Mouse (Mus musculus): ENCODE data around the gene Cgn.

The Cgn gene

GRCm38 (mm10) chr3:94786367-94786835, at the start of gene Cgn:
Gene Cgn (minus strand): TSS chr3:94786492.
- DNase-seq (ENCODE audit: low spot score) = peak; percentile 93

- no peak for DNase-seq (ENCODE audit: low spot score)
Measured at GRCm38 (mm10) chr3:94835396-94835795, 49.1 kb upstream of the Cgn start.

GRCm38 (mm10) chr3:94833358-94833757, 47.1 kb upstream of the Cgn start:
- DNase-seq (ENCODE audit: low spot score) = no peak

GRCm38 (mm10) chr3:94832701-94833100, 46.4 kb upstream of the Cgn start:
- DNase-seq (ENCODE audit: low spot score) = no peak

DNA sequence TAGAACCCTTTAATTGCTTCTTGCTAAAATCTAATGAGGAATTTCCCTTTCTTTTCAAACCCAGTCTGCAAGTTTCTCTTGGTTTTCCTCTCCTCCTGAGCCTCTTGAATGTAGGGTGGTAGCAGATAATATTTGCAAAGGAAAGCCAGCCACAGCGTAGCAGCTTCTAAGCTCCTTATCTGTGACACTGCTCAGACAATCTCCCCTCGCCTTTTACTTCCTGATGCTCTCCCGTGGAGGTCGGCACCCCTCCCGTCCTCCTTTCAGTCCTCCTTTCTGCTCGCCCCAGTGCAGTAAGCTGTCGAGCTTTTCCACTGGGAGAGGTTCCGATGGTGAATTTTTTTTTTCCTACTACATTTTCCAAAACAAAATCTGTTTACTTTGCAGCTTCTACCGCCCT, 45.8 kb upstream of the Cgn start:
- no peak for DNase-seq (ENCODE audit: low spot score)

DNA sequence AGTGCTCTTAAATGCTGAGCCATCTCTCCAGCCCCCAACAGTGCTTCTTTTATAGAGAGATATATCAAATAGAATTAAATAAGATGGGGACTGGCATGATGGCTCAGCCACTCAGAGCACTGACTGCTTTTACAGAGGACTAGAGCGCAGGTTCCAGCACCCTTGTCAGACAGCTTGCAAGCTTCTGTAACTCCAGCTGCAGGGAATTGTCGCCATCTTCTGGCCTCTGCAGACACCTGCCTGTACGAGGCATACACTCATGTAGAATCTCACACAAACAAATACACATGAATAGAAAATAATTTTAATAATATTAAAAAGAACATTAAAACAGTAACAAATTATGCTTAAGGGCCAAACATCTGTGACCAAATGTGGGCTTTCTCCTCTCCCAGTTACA, 37.8 kb upstream of the Cgn start:
- DNase-seq (ENCODE audit: low spot score) = no peak

- no peak for DNase-seq (ENCODE audit: low spot score)
Measured at GRCm38 (mm10) chr3:94822082-94822481, 35.8 kb upstream of the Cgn start.

GRCm38 (mm10) chr3:94821008-94821638, 34.8 kb upstream of the Cgn start:
- DNase-seq (ENCODE audit: low spot score) = peak; percentile 77

- no peak for DNase-seq (ENCODE audit: low spot score)
Measured at GRCm38 (mm10) chr3:94819452-94820425, 33.4 kb upstream of the Cgn start.

- DNase-seq (ENCODE audit: low spot score) = no peak
Measured at GRCm38 (mm10) chr3:94817731-94818130, 31.4 kb upstream of the Cgn start.

DNA sequence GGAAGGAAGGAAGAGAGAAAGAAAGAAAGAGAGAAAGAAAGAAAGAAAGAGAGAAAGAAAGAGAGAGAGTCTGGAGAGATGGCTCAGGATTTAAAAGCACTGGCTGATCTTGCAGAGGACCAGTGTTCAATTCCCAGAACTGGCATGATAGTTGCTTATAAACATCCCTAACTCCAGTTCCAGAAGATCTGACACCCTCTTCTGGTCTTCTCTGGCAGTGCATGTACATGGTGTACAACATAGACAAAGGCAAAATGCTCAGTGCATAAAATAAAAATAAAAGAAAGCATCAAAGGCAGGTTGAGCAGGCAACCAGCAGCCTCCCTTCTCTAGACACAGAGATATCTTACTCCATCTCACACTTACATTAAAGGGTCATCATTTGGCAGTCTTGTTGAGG, 29.3 kb upstream of the Cgn start:
- DNase-seq (ENCODE audit: low spot score) = no peak

- DNase-seq (ENCODE audit: low spot score) = no peak
Measured at GRCm38 (mm10) chr3:94814663-94815062, 28.4 kb upstream of the Cgn start.

DNA sequence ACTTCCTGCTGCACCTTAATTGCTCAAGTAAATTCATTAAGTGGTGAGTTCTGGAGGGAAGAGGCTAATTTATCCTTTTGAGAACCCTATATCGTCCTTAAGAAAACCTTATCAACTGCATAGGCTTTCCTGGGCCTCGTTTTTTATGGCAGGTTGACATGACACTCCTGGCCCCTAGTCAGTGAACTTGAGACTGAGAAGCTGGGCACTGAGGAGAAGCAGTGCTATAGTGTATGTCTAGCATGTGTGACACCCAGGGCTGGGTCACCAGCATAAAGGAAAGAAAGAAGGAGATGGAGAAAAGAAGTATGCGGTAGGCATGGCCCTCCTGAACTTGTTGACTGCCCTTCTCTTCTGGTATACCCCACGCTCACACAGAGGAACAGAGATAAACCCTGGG, 27.8 kb upstream of the Cgn start:
- peak; percentile 21 for DNase-seq (ENCODE audit: low spot score)

DNA sequence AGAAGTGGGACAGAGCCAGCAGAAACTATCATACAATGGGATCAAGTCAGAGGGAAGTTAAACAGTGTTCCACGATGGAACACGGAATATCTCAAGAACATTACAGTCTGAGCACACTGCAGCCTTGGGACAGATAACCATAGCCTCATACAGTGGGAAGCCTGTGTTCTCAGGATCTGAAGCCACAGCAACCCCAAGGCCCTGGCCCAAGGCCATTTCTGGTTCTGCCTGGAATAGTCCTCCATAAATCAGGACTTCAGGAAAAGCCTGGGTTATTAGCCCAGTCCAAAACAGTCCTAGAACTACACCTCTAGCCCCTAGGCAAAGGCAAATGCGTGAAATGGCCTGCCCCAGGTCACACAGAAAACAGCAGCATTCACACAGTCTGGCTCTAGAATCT, 27.4 kb upstream of the Cgn start:
- DNase-seq (ENCODE audit: low spot score) = no peak

DNA sequence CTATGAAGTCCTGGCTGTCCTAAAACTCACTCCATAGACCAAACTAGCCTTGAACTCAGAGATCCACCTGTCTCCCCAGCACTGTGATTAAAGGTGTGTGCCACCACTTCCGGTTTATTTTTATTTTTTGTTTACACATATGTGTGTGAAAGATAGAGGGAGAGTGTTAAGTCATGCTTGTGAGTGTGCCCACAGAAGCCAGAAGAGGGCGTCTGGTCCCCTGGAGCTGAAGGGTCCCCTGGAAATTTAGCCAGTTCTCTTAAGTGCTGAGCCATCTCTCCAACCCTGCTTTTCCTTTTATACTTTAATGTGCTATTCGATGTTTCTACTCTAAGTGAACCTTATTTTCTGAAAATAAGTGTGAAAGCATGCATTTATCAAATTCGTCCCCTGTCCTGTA, 25.3 kb upstream of the Cgn start:
- DNase-seq (ENCODE audit: low spot score) = no peak

GRCm38 (mm10) chr3:94808296-94808695, 22.0 kb upstream of the Cgn start:
- no peak for DNase-seq (ENCODE audit: low spot score)

DNA sequence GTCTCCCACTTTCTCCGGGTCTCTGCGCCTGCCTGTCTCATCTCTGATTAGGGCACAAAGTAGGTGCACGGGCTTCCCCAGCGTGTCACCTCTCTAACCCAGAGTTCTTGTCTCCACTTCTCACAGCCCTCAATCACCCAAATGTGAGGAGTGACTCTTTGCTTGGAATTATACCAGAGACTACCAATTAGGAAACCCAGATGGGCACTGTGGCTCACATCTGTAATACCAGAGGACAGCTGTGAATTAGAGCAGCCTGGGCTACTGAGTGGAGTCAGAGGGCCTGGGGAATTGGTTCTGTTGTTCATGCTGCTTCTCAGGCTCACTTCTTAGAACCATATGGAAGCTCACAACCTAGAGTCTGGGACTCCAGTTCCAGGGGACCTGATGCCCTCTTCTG, 18.7 kb upstream of the Cgn start:
- DNase-seq (ENCODE audit: low spot score) = peak; percentile 57

DNA sequence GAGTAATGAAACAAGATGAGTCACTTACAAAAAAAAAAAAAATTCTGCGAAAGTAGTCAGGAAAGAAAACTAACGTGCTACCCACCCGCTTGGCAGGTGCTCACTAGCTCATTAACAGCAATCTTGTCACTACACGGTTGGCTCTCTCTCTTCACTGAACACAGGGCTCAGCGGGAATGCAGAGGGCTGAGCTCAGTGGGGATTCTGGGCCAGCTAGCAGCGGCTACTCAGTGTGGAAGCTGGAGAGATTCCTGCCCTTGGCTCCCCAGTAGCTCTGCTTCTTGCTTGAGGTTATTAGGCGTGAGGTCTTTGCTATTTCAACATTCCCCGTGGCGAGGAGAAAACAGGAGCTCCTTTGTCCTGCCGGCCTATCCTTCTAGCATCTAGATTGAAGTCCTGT, 17.9 kb upstream of the Cgn start:
- peak; percentile 19 for DNase-seq (ENCODE audit: low spot score)

- DNase-seq (ENCODE audit: low spot score) = no peak
Measured at GRCm38 (mm10) chr3:94796181-94796580, 9.9 kb upstream of the Cgn start.

DNA sequence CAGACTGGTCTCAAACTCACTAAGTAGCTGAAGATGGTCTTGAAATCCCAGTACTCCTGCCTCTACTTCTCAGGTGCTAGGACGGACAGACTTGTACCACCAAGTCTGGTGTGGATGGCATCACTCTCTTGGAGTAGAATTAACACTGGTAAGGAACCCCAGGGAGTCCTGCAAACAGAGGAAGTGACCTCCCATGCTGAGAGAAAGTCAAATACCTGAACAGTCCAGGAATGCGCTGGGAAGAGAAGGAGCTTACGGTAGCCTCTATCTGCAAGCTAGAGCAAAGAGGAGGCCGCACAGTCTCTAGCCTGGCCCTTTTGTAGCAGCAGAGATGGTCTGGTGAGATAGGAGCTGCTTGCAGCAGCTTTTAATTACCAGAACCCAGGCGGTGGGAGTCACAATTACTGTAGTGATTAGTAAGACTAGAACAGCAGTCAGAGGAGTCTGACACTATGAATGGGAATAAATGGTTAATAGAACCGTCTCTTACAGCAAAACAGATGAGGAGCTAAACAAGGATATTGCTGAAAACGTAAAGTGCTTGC, 9.4 kb upstream of the Cgn start:
- DNase-seq (ENCODE audit: low spot score) = peak; percentile 57

DNA sequence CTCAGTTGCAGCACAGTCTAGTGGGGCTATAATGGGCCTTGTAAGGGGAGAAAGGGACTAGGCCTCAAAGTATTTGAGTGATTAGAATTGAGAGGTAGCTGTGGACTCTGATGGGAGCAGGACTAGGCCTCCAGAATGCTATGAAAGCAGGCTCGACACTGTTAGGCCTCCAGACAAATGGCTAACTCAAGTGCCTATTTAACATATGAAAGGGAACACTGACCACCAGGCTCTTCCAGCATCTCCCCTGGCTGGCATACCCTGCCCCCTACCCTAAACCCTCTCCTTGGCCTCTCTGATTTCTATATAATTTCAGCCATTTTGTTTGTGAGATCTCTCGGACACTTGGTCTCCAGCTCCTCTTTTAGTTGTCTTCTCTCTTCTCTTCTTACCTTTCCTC, 8.1 kb upstream of the Cgn start:
- DNase-seq (ENCODE audit: low spot score) = no peak

DNA sequence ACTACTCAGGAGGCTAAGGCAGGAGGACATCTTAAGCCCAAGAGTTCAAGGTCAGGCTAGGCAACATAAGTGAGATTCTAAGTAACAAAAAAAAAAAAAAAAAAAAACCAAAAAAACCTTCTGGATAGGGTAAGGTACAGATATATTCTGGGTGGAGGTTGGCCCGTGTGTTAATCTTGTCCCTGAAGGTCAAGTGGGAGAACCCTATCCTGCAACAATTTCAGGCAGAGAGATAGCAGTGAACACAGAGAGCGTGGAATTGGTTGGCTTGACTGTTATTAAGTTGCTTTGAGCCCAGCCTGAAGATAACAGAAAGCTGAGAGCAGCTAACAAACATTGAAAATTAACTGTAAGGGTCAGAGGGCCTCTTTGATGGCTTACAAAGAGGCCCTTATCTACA, 7.4 kb upstream of the Cgn start:
- no peak for DNase-seq (ENCODE audit: low spot score)

GRCm38 (mm10) chr3:94792258-94792657, 6.0 kb upstream of the Cgn start:
- no peak for DNase-seq (ENCODE audit: low spot score)
